Mouse (Mus musculus): ENCODE measurements around the gene Akr1b8. TPM values are rescaled to one million over a fixed set of nuclear protein-coding genes. Genes with fewer than 3 reads are reported as not detected.
"Not testable (repeated sequence)": the region's sequence is repeated elsewhere in the genome, so short reads cannot be mapped to it uniquely, and the experiment has no call there.

The Akr1b8 gene
- total RNA-seq, 1 experiment = 25.1 TPM

DNA sequence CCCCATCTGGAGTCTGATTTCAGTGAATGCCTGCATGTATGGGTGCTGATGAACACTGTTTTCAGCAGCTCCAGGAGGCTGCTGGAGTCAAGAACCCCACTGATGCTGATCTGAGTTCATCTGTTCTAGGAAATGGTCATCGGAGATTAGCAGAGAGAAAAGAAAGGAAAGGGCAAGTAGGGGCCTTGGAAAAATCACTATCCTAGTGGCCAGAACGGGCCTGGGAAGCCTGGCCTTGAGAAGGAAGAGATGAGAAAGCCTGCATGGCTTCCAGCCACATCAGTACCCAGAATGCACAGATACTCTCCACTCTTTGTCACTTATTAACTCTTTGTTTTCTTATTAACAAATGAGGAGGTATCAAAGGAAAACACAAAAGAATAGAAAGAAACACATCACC, 46.8 kb downstream of the Akr1b8 start:
- H3K27ac ChIP-seq (ENCODE audit: insufficient read depth, low read depth, low read length, poor library complexity, severe bottlenecking) = no peak overlapping the region
- in situ Hi-C loops (cut with MboI; ENCODE audit: low sequenced_read_pairs in 2 of 2, unreplicated experiment in 2 of 2) = no loop called here

DNA sequence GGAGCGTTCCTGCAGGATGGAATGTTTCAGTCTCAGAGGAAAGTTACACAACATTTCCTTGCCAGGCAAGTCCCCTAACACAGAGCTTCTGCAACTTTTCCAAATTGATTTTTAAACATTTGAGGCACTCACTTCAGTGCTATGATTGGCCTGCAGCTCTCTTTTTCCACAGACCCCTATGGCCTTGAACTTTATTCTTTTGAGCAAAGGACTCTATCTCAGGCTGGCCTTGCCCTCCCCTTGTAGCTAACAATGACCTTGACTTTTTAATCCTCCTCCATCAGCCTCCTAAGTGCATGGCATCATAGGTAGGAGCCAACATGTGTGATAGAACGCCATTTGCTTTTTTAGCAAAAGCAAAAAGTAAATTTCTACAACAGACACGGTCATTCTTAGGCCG, 52.8 kb downstream of the Akr1b8 start:
- TF ChIP-seq ZNF384 (IDR thresholded peaks at IDR 0.05; ENCODE audit: low read depth, low read length) (no peak), HCFC1 (IDR thresholded peaks at IDR 0.05; ENCODE audit: borderline replicate concordance, insufficient read depth, low read length) (no peak), ZC3H11A (IDR thresholded peaks at IDR 0.05; ENCODE audit: borderline replicate concordance, low read depth, low read length) (no peak), MAFK (IDR thresholded peaks at IDR 0.05; ENCODE audit: insufficient read depth, low read depth, low read length) (no peak), CHD2 (IDR thresholded peaks at IDR 0.05; ENCODE audit: low read depth, low read length) (no peak)
- Histone ChIP-seq H3K4me1 (ENCODE audit: control insufficient read depth in 2 of 2, insufficient read depth in 2 of 2, low read length in 2 of 2, poor library complexity in 1 of 2) (no peaks in the 10 kb centered on the region), H3K36me3 (ENCODE audit: control insufficient read depth, insufficient read depth, low read length, poor library complexity, severe bottlenecking) (no peaks in the 10 kb centered on the region), H3K9ac (ENCODE audit: insufficient read depth, low read depth, low read length, poor library complexity, severe bottlenecking) (no peak overlapping the region), H3K4me3 (ENCODE audit: insufficient read depth in 1 of 2, low read depth in 1 of 2, low read length in 2 of 2, poor library complexity in 1 of 2, severe bottlenecking in 1 of 2) (no peak overlapping the region), H3K27ac (ENCODE audit: insufficient read depth, low read depth, low read length, poor library complexity, severe bottlenecking) (no peak overlapping the region), H3K9me3 (ENCODE audit: control insufficient read depth, insufficient read depth, low read depth, low read length) (no peaks in the 10 kb centered on the region)
- no peak for DNase-seq (ENCODE audit: low read depth, low spot score)
- in situ Hi-C loops (cut with MboI; ENCODE audit: low sequenced_read_pairs in 2 of 2, unreplicated experiment in 2 of 2) = no loop called here

More for the DNA sequence above, 46.8 kb downstream of the Akr1b8 start:
- Histone ChIP-seq H3K9ac (ENCODE audit: insufficient read depth, low read depth, low read length, poor library complexity, severe bottlenecking) (no peak overlapping the region), H3K4me3 (ENCODE audit: insufficient read depth in 1 of 2, low read depth in 1 of 2, low read length in 2 of 2, poor library complexity in 1 of 2, severe bottlenecking in 1 of 2) (no peak overlapping the region), H3K36me3 (ENCODE audit: control insufficient read depth, insufficient read depth, low read length, poor library complexity, severe bottlenecking) (peaks cover 7% of the 10 kb centered on the region; the same call in 1 of the 2 replicates), H3K4me1 (ENCODE audit: control insufficient read depth in 2 of 2, insufficient read depth in 2 of 2, low read length in 2 of 2, poor library complexity in 1 of 2) (peaks cover 3% of the 10 kb centered on the region in 2 experiments), H3K9me3 (ENCODE audit: control insufficient read depth, insufficient read depth, low read depth, low read length) (no peaks in the 10 kb centered on the region)
- DNase-seq (ENCODE audit: low read depth, low spot score) = no peak
- TF ChIP-seq ZC3H11A (IDR thresholded peaks at IDR 0.05; ENCODE audit: borderline replicate concordance, low read depth, low read length) (no peak), HCFC1 (IDR thresholded peaks at IDR 0.05; ENCODE audit: borderline replicate concordance, insufficient read depth, low read length) (no peak), ZNF384 (IDR thresholded peaks at IDR 0.05; ENCODE audit: low read depth, low read length) (no peak), CHD2 (IDR thresholded peaks at IDR 0.05; ENCODE audit: low read depth, low read length) (no peak), MAFK (IDR thresholded peaks at IDR 0.05; ENCODE audit: insufficient read depth, low read depth, low read length) (no peak)

DNA sequence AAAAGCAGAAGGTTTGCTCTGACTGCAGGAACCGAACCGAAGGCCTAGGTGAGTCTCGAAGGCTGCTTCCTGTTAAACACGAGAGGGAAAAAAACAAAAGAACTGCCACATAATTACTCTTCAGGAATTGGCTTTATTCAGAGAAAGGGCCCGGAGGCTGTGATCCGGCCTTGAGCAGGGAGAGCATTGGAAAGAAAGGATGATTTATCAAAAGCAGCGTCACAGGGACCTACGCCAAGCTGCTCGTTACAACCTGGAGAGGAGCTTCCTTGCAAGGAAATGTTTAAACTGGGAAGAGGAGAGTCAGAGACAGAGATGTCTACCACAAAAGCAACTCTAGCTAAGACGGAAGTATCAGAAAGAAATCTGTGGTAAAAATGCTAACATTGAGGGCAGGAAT, 53.5 kb downstream of the Akr1b8 start:
- Histone ChIP-seq H3K4me1 (ENCODE audit: control insufficient read depth in 2 of 2, insufficient read depth in 2 of 2, low read length in 2 of 2, poor library complexity in 1 of 2) (no peaks in the 10 kb centered on the region; a peak in 1 of 4 replicates), H3K27ac (ENCODE audit: insufficient read depth, low read depth, low read length, poor library complexity, severe bottlenecking) (no peak overlapping the region), H3K36me3 (ENCODE audit: control insufficient read depth, insufficient read depth, low read length, poor library complexity, severe bottlenecking) (no peaks in the 10 kb centered on the region), H3K4me3 (ENCODE audit: insufficient read depth in 1 of 2, low read depth in 1 of 2, low read length in 2 of 2, poor library complexity in 1 of 2, severe bottlenecking in 1 of 2) (no peak overlapping the region), H3K9me3 (ENCODE audit: control insufficient read depth, insufficient read depth, low read depth, low read length) (no peaks in the 10 kb centered on the region), H3K9ac (ENCODE audit: insufficient read depth, low read depth, low read length, poor library complexity, severe bottlenecking) (no peak overlapping the region)
- in situ Hi-C loops (cut with MboI; ENCODE audit: low sequenced_read_pairs in 2 of 2, unreplicated experiment in 2 of 2) = no loop called here
- no peak for DNase-seq (ENCODE audit: low read depth, low spot score)
- TF ChIP-seq ZNF384 (IDR thresholded peaks at IDR 0.05; ENCODE audit: low read depth, low read length) = no peak
- no peak for TF ChIP-seq MAFK (IDR thresholded peaks at IDR 0.05; ENCODE audit: insufficient read depth, low read depth, low read length)
- TF ChIP-seq CHD2 (IDR thresholded peaks at IDR 0.05; ENCODE audit: low read depth, low read length) = no peak

GRCm38 (mm10) chr6:34412023-34412422, 58.1 kb downstream of the Akr1b8 start, which contains the start of gene Akr1b7:
Akr1b7 (plus strand) TSS chr6:34412334.
- in situ Hi-C loops (cut with MboI; ENCODE audit: low sequenced_read_pairs in 2 of 2, unreplicated experiment in 2 of 2) = no loop called here
- no peaks in the 10 kb centered on the region; a peak in 1 of 4 replicates for H3K4me1 ChIP-seq (ENCODE audit: control insufficient read depth in 2 of 2, insufficient read depth in 2 of 2, low read length in 2 of 2, poor library complexity in 1 of 2)
- DNase-seq (ENCODE audit: low read depth, low spot score) = no peak
- no peak within 1 kb of the TSS for H3K4me3 ChIP-seq (ENCODE audit: insufficient read depth in 1 of 2, low read depth in 1 of 2, low read length in 2 of 2, poor library complexity in 1 of 2, severe bottlenecking in 1 of 2)
- H3K9ac ChIP-seq (ENCODE audit: insufficient read depth, low read depth, low read length, poor library complexity, severe bottlenecking) = no peak within 1 kb of the TSS
- H3K9me3 ChIP-seq (ENCODE audit: control insufficient read depth, insufficient read depth, low read depth, low read length) = no peaks in the 10 kb centered on the region
- H3K27ac ChIP-seq (ENCODE audit: insufficient read depth, low read depth, low read length, poor library complexity, severe bottlenecking) = no peak within 1 kb of the TSS
- TF ChIP-seq HCFC1 (IDR thresholded peaks at IDR 0.05; ENCODE audit: borderline replicate concordance, insufficient read depth, low read length) (no peak), ZC3H11A (IDR thresholded peaks at IDR 0.05; ENCODE audit: borderline replicate concordance, low read depth, low read length) (no peak), MAFK (IDR thresholded peaks at IDR 0.05; ENCODE audit: insufficient read depth, low read depth, low read length) (no peak), ZNF384 (IDR thresholded peaks at IDR 0.05; ENCODE audit: low read depth, low read length) (no peak)
- H3K36me3 ChIP-seq (ENCODE audit: control insufficient read depth, insufficient read depth, low read length, poor library complexity, severe bottlenecking) = no peaks in the 10 kb centered on the region

DNA sequence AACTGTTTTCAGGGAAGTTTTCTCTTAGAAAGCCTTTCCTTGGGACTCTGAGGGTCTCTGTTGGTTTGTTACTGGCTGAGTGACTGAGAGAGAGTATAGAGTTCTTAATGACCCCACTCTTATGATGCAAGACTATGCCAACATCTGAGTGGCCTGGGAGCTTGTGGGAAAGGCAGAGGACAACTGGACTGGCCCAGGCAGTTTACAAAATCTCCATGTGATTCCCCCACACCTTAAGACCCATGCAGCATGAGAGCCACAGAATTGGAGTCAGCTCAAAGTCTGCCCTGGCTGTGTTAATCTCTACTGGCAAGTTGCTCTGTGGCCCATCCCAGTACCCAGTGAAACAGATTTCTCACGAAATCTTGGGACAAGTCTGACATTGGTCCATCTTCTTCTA, 58.8 kb downstream of the Akr1b8 start:
- DNase-seq (ENCODE audit: low read depth, low spot score) = no peak
- Histone ChIP-seq H3K9me3 (ENCODE audit: control insufficient read depth, insufficient read depth, low read depth, low read length) (no peaks in the 10 kb centered on the region), H3K4me3 (ENCODE audit: insufficient read depth in 1 of 2, low read depth in 1 of 2, low read length in 2 of 2, poor library complexity in 1 of 2, severe bottlenecking in 1 of 2) (no peak overlapping the region), H3K9ac (ENCODE audit: insufficient read depth, low read depth, low read length, poor library complexity, severe bottlenecking) (no peak overlapping the region), H3K27ac (ENCODE audit: insufficient read depth, low read depth, low read length, poor library complexity, severe bottlenecking) (no peak overlapping the region), H3K4me1 (ENCODE audit: control insufficient read depth in 2 of 2, insufficient read depth in 2 of 2, low read length in 2 of 2, poor library complexity in 1 of 2) (no peaks in the 10 kb centered on the region; a peak in 1 of 4 replicates), H3K36me3 (ENCODE audit: control insufficient read depth, insufficient read depth, low read length, poor library complexity, severe bottlenecking) (no peaks in the 10 kb centered on the region)
- in situ Hi-C loops (cut with MboI; ENCODE audit: low sequenced_read_pairs in 2 of 2, unreplicated experiment in 2 of 2) = no loop called here
- TF ChIP-seq ZNF384 (IDR thresholded peaks at IDR 0.05; ENCODE audit: low read depth, low read length) (no peak), MAFK (IDR thresholded peaks at IDR 0.05; ENCODE audit: insufficient read depth, low read depth, low read length) (no peak), ZC3H11A (IDR thresholded peaks at IDR 0.05; ENCODE audit: borderline replicate concordance, low read depth, low read length) (no peak), HCFC1 (IDR thresholded peaks at IDR 0.05; ENCODE audit: borderline replicate concordance, insufficient read depth, low read length) (no peak), CHD2 (IDR thresholded peaks at IDR 0.05; ENCODE audit: low read depth, low read length) (no peak)

GRCm38 (mm10) chr6:34413386-34413785, 59.5 kb downstream of the Akr1b8 start:
- H3K27ac ChIP-seq (ENCODE audit: insufficient read depth, low read depth, low read length, poor library complexity, severe bottlenecking); H3K4me1 ChIP-seq (ENCODE audit: control insufficient read depth in 2 of 2, insufficient read depth in 2 of 2, low read length in 2 of 2, poor library complexity in 1 of 2); H3K36me3 ChIP-seq (ENCODE audit: control insufficient read depth, insufficient read depth, low read length, poor library complexity, severe bottlenecking); H3K4me3 ChIP-seq (ENCODE audit: insufficient read depth in 1 of 2, low read depth in 1 of 2, low read length in 2 of 2, poor library complexity in 1 of 2, severe bottlenecking in 1 of 2); DNase-seq (ENCODE audit: low read depth, low spot score); in situ Hi-C loops (cut with MboI; ENCODE audit: low sequenced_read_pairs in 2 of 2, unreplicated experiment in 2 of 2); H3K9me3 ChIP-seq (ENCODE audit: control insufficient read depth, insufficient read depth, low read depth, low read length); H3K9ac ChIP-seq (ENCODE audit: insufficient read depth, low read depth, low read length, poor library complexity, severe bottlenecking): not testable (repeated sequence)

Measured in ES-E14 (cell line).